Mouse (Mus musculus) neural tube, embryonic 14.5 days (tissue): ENCODE measurements around the gene Kif9. TPM values are rescaled to one million over a fixed set of nuclear protein-coding genes. Genes with fewer than 3 reads are reported as not detected.

Experiments
- ATAC-seq: fragments of 200-750 bp; cut with Nextera tagmentation; 2 replicates; pipeline ENCODE4 v1.8.0; 2017; ENCODE audit warnings: low read depth, mild to moderate bottlenecking, moderate TSS enrichment, moderate library complexity
- H3K27ac ChIP-seq: fragments of 300-500 bp; sonication (generic); 2 replicates; pipeline ENCODE4 v1.5.1; 2014; ENCODE audit warnings: low read depth, mild to moderate bottlenecking, control low read depth, low read length, moderate library complexity, mixed read lengths
- H3K27me3 ChIP-seq: fragments of 300-500 bp; sonication (generic); 2 replicates; pipeline ENCODE4 v1.6.1; 2014; ENCODE audit warnings: low read length; ENCODE audit not compliant: control insufficient read depth, insufficient read depth
- H3K36me3 ChIP-seq: fragments of 300-500 bp; sonication (generic); 2 replicates; pipeline ENCODE4 v1.6.1; 2014; ENCODE audit warnings: low read length, mixed read lengths; ENCODE audit not compliant: control insufficient read depth, insufficient read depth
- H3K4me1 ChIP-seq: fragments of 300-500 bp; sonication (generic); 2 replicates; pipeline ENCODE4 v1.6.1; 2014; ENCODE audit warnings: low read length; ENCODE audit not compliant: control insufficient read depth, insufficient read depth
- H3K4me2 ChIP-seq: fragments of 300-500 bp; sonication (generic); 2 replicates; pipeline ENCODE4 v1.6.1; 2014; ENCODE audit warnings: mild to moderate bottlenecking, low read depth, low read length, control low read depth
- H3K4me3 ChIP-seq: fragments of 300-500 bp; sonication (generic); 2 replicates; pipeline ENCODE4 v1.5.1; 2014; ENCODE audit warnings: low read depth, low read length, control low read depth, mixed read lengths
- H3K9ac ChIP-seq: fragments of 300-500 bp; sonication (generic); replicated peaks from 2 replicates; pipeline ENCODE4 v1.6.1; 2014; ENCODE audit warnings: low read depth, mild to moderate bottlenecking, control low read depth, low read length, mixed read lengths
- H3K9me3 ChIP-seq: fragments of 300-500 bp; sonication (generic); 2 replicates; pipeline ENCODE4 v1.6.1; 2016; ENCODE audit warnings: low read length; ENCODE audit not compliant: control insufficient read depth
- WGBS: fragments of 180-500 bp; shearing (Covaris S2); extraction: QIAGEN DNeasy Blood & Tissue Kit; methylation state at CpG from one replicate; pipeline ENCODE4 v1.1.7; 2014; 5-methylcytosine and 5-hydroxymethylcytosine counted together
- polyA plus RNA-seq: library from polyadenylated mRNA; unstranded; fragments of >200 nt; fragmentation: Nextera tagmentation; extraction: Ambion mirVana; gene quantifications from 2 replicates; pipeline ENCODE4 v1.2.1, GENCODE M21; 2014

Gene Kif9
- polyA plus RNA-seq, 1 experiment from 2014 or later: 3.5 TPM

- Histone ChIP-seq H3K9me3 (no peaks in the 10 kb centered on the region), H3K27ac (no peak overlapping the region), H3K9ac (no peak overlapping the region), H3K27me3 (no peaks in the 10 kb centered on the region), H3K4me1 (peaks cover 6% of the 10 kb centered on the region; the same call in 1 of the 2 replicates), H3K4me3 (no peak overlapping the region), H3K4me2 (no peak overlapping the region), H3K36me3 (no peaks in the 10 kb centered on the region)
- ATAC-seq: no peak
- 75% methylated on average over 4 of the region's 4 CpGs for WGBS
Observed at GRCm38 (mm10) chr9:110478639-110479038, 1.9 kb downstream of the Kif9 start.

DNA sequence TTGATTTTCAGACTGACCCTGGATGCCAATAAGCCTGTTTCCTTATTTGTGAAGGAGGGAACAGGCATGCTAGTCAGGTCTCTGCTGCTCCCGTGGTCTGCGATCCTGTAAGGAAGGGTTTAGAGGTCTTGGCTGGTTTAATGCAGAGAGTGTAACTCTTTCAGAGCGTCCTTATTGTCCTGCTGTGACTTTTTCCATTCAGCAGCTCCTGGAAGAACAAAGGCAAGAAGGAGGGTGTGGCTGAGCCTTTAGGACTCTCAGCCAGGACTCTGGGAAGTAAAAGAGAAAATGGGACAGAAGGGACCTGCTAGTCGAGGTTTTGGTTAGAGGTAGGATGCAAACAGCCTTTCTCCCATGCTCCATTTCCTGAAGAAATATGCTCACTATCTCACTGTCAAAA is 12.1 kb downstream of the Kif9 start:
- Histone ChIP-seq H3K4me2 (no peak overlapping the region), H3K36me3 (no peaks in the 10 kb centered on the region), H3K27ac (no peak overlapping the region), H3K9me3 (no peaks in the 10 kb centered on the region), H3K4me3 (no peak overlapping the region), H3K4me1 (no peaks in the 10 kb centered on the region), H3K27me3 (no peaks in the 10 kb centered on the region), H3K9ac (no peak overlapping the region)
- WGBS: 15% methylated on average over 4 of the region's 4 CpGs
- no peak for ATAC-seq

GRCm38 (mm10) chr9:110490913-110491312 is 14.2 kb downstream of the Kif9 start:
- WGBS: 65% methylated on average over 5 of the region's 5 CpGs

GRCm38 (mm10) chr9:110525737-110526136 is 49.0 kb downstream of the Kif9 start:
- no peak overlapping the region for H3K4me3 ChIP-seq
- no peak for ATAC-seq
- WGBS: 68% methylated on average over 2 of the region's 2 CpGs

More at GRCm38 (mm10) chr9:110490913-110491312, 14.2 kb downstream of the Kif9 start:
- Histone ChIP-seq H3K9ac (no peak overlapping the region), H3K4me2 (no peak overlapping the region), H3K27ac (no peak overlapping the region), H3K4me3 (no peak overlapping the region), H3K36me3 (no peaks in the 10 kb centered on the region), H3K9me3 (no peaks in the 10 kb centered on the region), H3K4me1 (no peaks in the 10 kb centered on the region), H3K27me3 (no peaks in the 10 kb centered on the region)
- no peak for ATAC-seq

GRCm38 (mm10) chr9:110529002-110529737 is 52.4 kb downstream of the Kif9 start:
- no peaks in the 10 kb centered on the region for H3K36me3 ChIP-seq
- H3K4me1 ChIP-seq: peaks cover 11% of the 10 kb centered on the region
- H3K4me3 ChIP-seq: no peak overlapping the region
- H3K27me3 ChIP-seq: peaks cover 4% of the 10 kb centered on the region; the same call in 1 of the 2 replicates
- H3K9ac ChIP-seq: no peak overlapping the region
- no peak overlapping the region for H3K27ac ChIP-seq
- no peak overlapping the region for H3K4me2 ChIP-seq
- 38% methylated on average over 9 of the region's 9 CpGs for WGBS
- no peak for ATAC-seq
- H3K9me3 ChIP-seq: no peaks in the 10 kb centered on the region

More at GRCm38 (mm10) chr9:110525737-110526136, 49.0 kb downstream of the Kif9 start:
- Histone ChIP-seq H3K4me2 (no peak overlapping the region), H3K36me3 (no peaks in the 10 kb centered on the region), H3K27ac (no peak overlapping the region), H3K9me3 (no peaks in the 10 kb centered on the region), H3K27me3 (no peaks in the 10 kb centered on the region), H3K4me1 (no peaks in the 10 kb centered on the region), H3K9ac (no peak overlapping the region)

DNA sequence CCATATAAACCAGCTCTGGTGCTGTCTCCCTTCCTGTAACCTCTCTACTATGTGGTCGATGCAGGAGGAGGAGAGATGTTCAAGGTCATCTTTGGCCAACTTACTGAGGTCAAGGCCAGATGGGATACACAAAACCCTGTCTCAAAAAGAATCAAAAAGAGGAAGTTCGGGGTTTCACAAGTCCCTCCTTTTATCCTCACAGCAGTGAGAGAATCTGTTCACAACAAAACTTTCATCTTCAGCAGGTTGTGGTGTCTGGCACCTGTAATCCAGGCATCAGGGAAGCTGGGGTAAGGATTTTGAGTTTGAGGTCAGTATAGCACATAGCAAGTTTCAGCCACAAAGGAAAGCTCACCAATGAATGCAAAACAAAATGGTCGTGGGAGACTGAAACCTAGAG is 53.9 kb downstream of the Kif9 start:
- H3K36me3 ChIP-seq: no peaks in the 10 kb centered on the region
- 68% methylated on average over 3 of the region's 3 CpGs for WGBS
- H3K27me3 ChIP-seq: peaks cover 4% of the 10 kb centered on the region; the same call in 1 of the 2 replicates

GRCm38 (mm10) chr9:110531151-110531791 is 54.5 kb downstream of the Kif9 start:
- WGBS: 27% methylated on average over 6 of the region's 6 CpGs
- no peak overlapping the region; the same call in 1 of the 2 replicates for H3K27ac ChIP-seq
- no peak for ATAC-seq
- peaks cover 18% of the 10 kb centered on the region for H3K4me1 ChIP-seq
- H3K27me3 ChIP-seq: peaks cover 4% of the 10 kb centered on the region; the same call in 1 of the 2 replicates
- H3K4me3 ChIP-seq: peak overlapping the region; percentile 98
- H3K9ac ChIP-seq: no peak overlapping the region; the same call in 1 of the 2 replicates
- peak overlapping the region; percentile 80 for H3K4me2 ChIP-seq
- H3K36me3 ChIP-seq: no peaks in the 10 kb centered on the region
- H3K9me3 ChIP-seq: no peaks in the 10 kb centered on the region

More for the DNA sequence above, 53.9 kb downstream of the Kif9 start:
- peaks cover 18% of the 10 kb centered on the region for H3K4me1 ChIP-seq
- ATAC-seq: no peak
- no peak overlapping the region for H3K4me2 ChIP-seq
- H3K27ac ChIP-seq: no peak overlapping the region
- no peak overlapping the region for H3K4me3 ChIP-seq
- no peaks in the 10 kb centered on the region for H3K9me3 ChIP-seq
- H3K9ac ChIP-seq: no peak overlapping the region

DNA sequence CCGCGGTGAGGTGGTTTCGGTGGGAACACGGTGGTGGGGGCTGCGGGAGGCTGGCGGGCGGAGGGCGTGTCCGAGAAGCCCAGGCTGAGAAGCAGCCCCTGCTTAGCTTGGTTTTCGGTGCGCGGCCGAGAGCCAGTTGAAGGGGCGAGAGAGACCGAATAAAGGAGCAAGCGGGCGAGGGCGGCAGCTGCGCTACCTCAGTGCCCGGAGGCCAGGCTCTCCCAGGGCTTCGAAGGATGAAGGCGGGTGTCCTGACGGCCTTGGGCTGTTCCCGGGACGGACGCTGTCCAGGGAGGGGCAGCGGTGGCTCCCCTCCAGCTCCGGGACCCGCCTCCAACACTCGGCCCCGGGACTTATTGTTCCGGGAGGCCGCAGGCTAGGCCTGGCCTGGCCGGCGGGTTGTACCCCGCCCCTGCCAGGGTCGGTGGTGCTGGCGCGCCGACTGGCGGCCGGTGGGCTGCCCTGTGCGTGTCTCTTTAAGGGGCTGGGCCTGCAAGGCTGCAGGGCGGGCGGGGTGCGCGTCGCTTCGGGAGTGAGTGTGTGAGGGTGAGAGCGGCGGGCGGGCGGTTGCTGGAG is 55.2 kb downstream of the Kif9 start:
- peak overlapping the region; percentile 80 for H3K4me2 ChIP-seq
- H3K36me3 ChIP-seq: no peaks in the 10 kb centered on the region
- H3K4me1 ChIP-seq: peaks cover 18% of the 10 kb centered on the region
- peak overlapping the region; percentile 97 for H3K9ac ChIP-seq
- H3K4me3 ChIP-seq: peak overlapping the region; percentile 98
- under 1% methylated on average over 46 of the region's 53 CpGs for WGBS
- peaks cover 4% of the 10 kb centered on the region; the same call in 1 of the 2 replicates for H3K27me3 ChIP-seq
- ATAC-seq: peak; percentile 100
- H3K9me3 ChIP-seq: no peaks in the 10 kb centered on the region
- H3K27ac ChIP-seq: peak overlapping the region; percentile 100
